Mouse (Mus musculus): ENCODE results near the gene Tax1bp1. TPM values are rescaled to one million over a fixed set of nuclear protein-coding genes. Genes with fewer than 3 reads are reported as not detected.
A peak's percentile ranks its signal among the peaks of the same experiment; 100 is the strongest.

The Tax1bp1 gene
- polyA plus RNA-seq, 1 experiment from 2014 or later: 175 TPM

GRCm38 (mm10) chr6:52777034-52777433, 63.5 kb downstream of the Tax1bp1 start:
- WGBS: 85% methylated on average over 8 of the region's 8 CpGs
- no peaks in the 10 kb centered on the region for H3K9me3 ChIP-seq

GRCm38 (mm10) chr6:52778523-52778922, 65.0 kb downstream of the Tax1bp1 start:
- no peak overlapping the region for H3K27ac ChIP-seq
- 86% methylated on average over 5 of the region's 5 CpGs for WGBS
- no peaks in the 10 kb centered on the region for H3K27me3 ChIP-seq
- no peaks in the 10 kb centered on the region for H3K36me3 ChIP-seq
- H3K4me1 ChIP-seq: peaks cover 13% of the 10 kb centered on the region; the same call in 1 of the 2 replicates
- H3K4me2 ChIP-seq: no peak overlapping the region
- no peak overlapping the region for H3K4me3 ChIP-seq
- no peak for ATAC-seq (ENCODE audit: insufficient number of reproducible peaks, insufficient read depth, low FRiP score, low TSS enrichment, low read depth)
- no peak overlapping the region for H3K9ac ChIP-seq
- H3K9me3 ChIP-seq: no peaks in the 10 kb centered on the region

More at GRCm38 (mm10) chr6:52777034-52777433, 63.5 kb downstream of the Tax1bp1 start:
- H3K36me3 ChIP-seq: no peaks in the 10 kb centered on the region
- peaks cover 13% of the 10 kb centered on the region; the same call in 1 of the 2 replicates for H3K4me1 ChIP-seq
- ATAC-seq (ENCODE audit: insufficient number of reproducible peaks, insufficient read depth, low FRiP score, low TSS enrichment, low read depth): no peak
- H3K27ac ChIP-seq: no peak overlapping the region
- no peak overlapping the region for H3K9ac ChIP-seq
- no peaks in the 10 kb centered on the region for H3K27me3 ChIP-seq
- no peak overlapping the region for H3K4me3 ChIP-seq
- no peak overlapping the region for H3K4me2 ChIP-seq

GRCm38 (mm10) chr6:52779546-52779945, 66.0 kb downstream of the Tax1bp1 start:
- Histone ChIP-seq H3K4me1 (peaks cover 13% of the 10 kb centered on the region; the same call in 1 of the 2 replicates), H3K4me2 (no peak overlapping the region), H3K9ac (no peak overlapping the region), H3K27me3 (no peaks in the 10 kb centered on the region), H3K36me3 (no peaks in the 10 kb centered on the region), H3K27ac (0 out of 2 replicates have a peak overlapping the region, but pooled peaks have one; percentile 3), H3K4me3 (no peak overlapping the region), H3K9me3 (no peaks in the 10 kb centered on the region)
- ATAC-seq (ENCODE audit: insufficient number of reproducible peaks, insufficient read depth, low FRiP score, low TSS enrichment, low read depth): no peak
- 55% methylated on average over 5 of the region's 5 CpGs for WGBS

GRCm38 (mm10) chr6:52790316-52790715, 76.8 kb downstream of the Tax1bp1 start:
- peaks cover 29% of the 10 kb centered on the region for H3K4me1 ChIP-seq
- WGBS: 83% methylated on average over 10 of the region's 10 CpGs
- H3K27me3 ChIP-seq: no peaks in the 10 kb centered on the region
- H3K36me3 ChIP-seq: no peaks in the 10 kb centered on the region
- no peak overlapping the region for H3K27ac ChIP-seq
- ATAC-seq (ENCODE audit: insufficient number of reproducible peaks, insufficient read depth, low FRiP score, low TSS enrichment, low read depth): no peak
- no peak overlapping the region for H3K4me3 ChIP-seq
- H3K4me2 ChIP-seq: no peak overlapping the region
- no peaks in the 10 kb centered on the region for H3K9me3 ChIP-seq
- H3K9ac ChIP-seq: no peak overlapping the region

DNA sequence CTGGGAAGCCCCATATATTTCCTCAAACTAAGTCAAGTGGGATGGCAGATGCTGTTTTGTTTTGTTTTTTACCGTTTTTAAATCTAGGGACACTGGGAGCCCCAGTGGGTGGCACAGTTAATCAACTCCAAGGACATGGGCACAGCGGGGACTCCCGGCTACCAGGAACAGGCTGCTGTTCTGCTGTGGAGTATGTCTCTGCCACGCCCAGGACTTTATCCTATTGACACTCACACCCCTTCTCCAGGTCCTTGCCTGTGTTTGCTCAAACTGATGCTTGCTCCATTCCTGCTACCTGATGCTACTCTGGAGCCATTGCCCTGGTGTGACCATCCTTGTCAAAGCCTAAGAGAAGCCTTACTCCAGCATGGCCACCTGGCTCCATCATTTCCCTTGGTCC, 77.3 kb downstream of the Tax1bp1 start:
- peaks cover 34% of the 10 kb centered on the region for H3K4me1 ChIP-seq
- H3K9ac ChIP-seq: no peak overlapping the region
- H3K4me2 ChIP-seq: no peak overlapping the region
- no peak for ATAC-seq (ENCODE audit: insufficient number of reproducible peaks, insufficient read depth, low FRiP score, low TSS enrichment, low read depth)
- no peak overlapping the region for H3K4me3 ChIP-seq
- no peaks in the 10 kb centered on the region for H3K36me3 ChIP-seq
- 79% methylated on average over 4 of the region's 4 CpGs for WGBS
- no peaks in the 10 kb centered on the region for H3K27me3 ChIP-seq
- H3K27ac ChIP-seq: no peak overlapping the region
- H3K9me3 ChIP-seq: no peaks in the 10 kb centered on the region

- WGBS: 84% methylated on average over 3 of the region's 3 CpGs
- Histone ChIP-seq H3K36me3 (no peaks in the 10 kb centered on the region), H3K9me3 (no peaks in the 10 kb centered on the region), H3K4me1 (peaks cover 45% of the 10 kb centered on the region), H3K9ac (no peak overlapping the region), H3K4me3 (no peak overlapping the region), H3K27me3 (no peaks in the 10 kb centered on the region), H3K4me2 (no peak overlapping the region), H3K27ac (no peak overlapping the region)
- no peak for ATAC-seq (ENCODE audit: insufficient number of reproducible peaks, insufficient read depth, low FRiP score, low TSS enrichment, low read depth)
Measured at GRCm38 (mm10) chr6:52792455-52792854, 78.9 kb downstream of the Tax1bp1 start.

- no peak overlapping the region for H3K4me3 ChIP-seq
- WGBS: 31% methylated on average over 16 of the region's 16 CpGs
- no peaks in the 10 kb centered on the region for H3K36me3 ChIP-seq
- peaks cover 47% of the 10 kb centered on the region for H3K4me1 ChIP-seq
- peak overlapping the region; percentile 87 for H3K27ac ChIP-seq
- peaks cover 4% of the 10 kb centered on the region; the same call in 1 of the 2 replicates for H3K9me3 ChIP-seq
- H3K9ac ChIP-seq: no peak overlapping the region
- H3K27me3 ChIP-seq: no peaks in the 10 kb centered on the region
- no peak; the same call in 1 of the 2 replicates for ATAC-seq (ENCODE audit: insufficient number of reproducible peaks, insufficient read depth, low FRiP score, low TSS enrichment, low read depth)
- peak overlapping the region; percentile 14 for H3K4me2 ChIP-seq
Measured at GRCm38 (mm10) chr6:52795029-52795841, 81.7 kb downstream of the Tax1bp1 start.

- no peak for ATAC-seq (ENCODE audit: insufficient number of reproducible peaks, insufficient read depth, low FRiP score, low TSS enrichment, low read depth)
- Histone ChIP-seq H3K9ac (no peak overlapping the region), H3K27ac (peak overlapping the region; percentile 87), H3K4me2 (peak overlapping the region; percentile 14), H3K27me3 (no peaks in the 10 kb centered on the region), H3K36me3 (no peaks in the 10 kb centered on the region), H3K9me3 (peaks cover 4% of the 10 kb centered on the region; the same call in 1 of the 2 replicates), H3K4me1 (peaks cover 48% of the 10 kb centered on the region), H3K4me3 (no peak overlapping the region)
- WGBS: 62% methylated on average over 9 of the region's 9 CpGs
Measured at GRCm38 (mm10) chr6:52796035-52796598, 82.6 kb downstream of the Tax1bp1 start.

GRCm38 (mm10) chr6:52796691-52797090, 83.2 kb downstream of the Tax1bp1 start:
- Histone ChIP-seq H3K4me2 (no peak overlapping the region), H3K9ac (no peak overlapping the region), H3K9me3 (peaks cover 4% of the 10 kb centered on the region; the same call in 1 of the 2 replicates), H3K27me3 (no peaks in the 10 kb centered on the region), H3K4me1 (peaks cover 54% of the 10 kb centered on the region), H3K27ac (peak overlapping the region; percentile 87), H3K4me3 (no peak overlapping the region), H3K36me3 (no peaks in the 10 kb centered on the region)
- 75% methylated on average over 1 of the region's 1 CpGs for WGBS
- no peak for ATAC-seq (ENCODE audit: insufficient number of reproducible peaks, insufficient read depth, low FRiP score, low TSS enrichment, low read depth)

GRCm38 (mm10) chr6:52797252-52797800, 83.8 kb downstream of the Tax1bp1 start:
- Histone ChIP-seq H3K4me2 (no peak overlapping the region), H3K9ac (no peak overlapping the region), H3K9me3 (peaks cover 4% of the 10 kb centered on the region; the same call in 1 of the 2 replicates), H3K4me3 (no peak overlapping the region), H3K4me1 (peaks cover 60% of the 10 kb centered on the region), H3K27me3 (no peaks in the 10 kb centered on the region), H3K27ac (peak overlapping the region; percentile 87), H3K36me3 (no peaks in the 10 kb centered on the region)
- WGBS: 50% methylated on average over 6 of the region's 6 CpGs
- ATAC-seq (ENCODE audit: insufficient number of reproducible peaks, insufficient read depth, low FRiP score, low TSS enrichment, low read depth): no peak

DNA sequence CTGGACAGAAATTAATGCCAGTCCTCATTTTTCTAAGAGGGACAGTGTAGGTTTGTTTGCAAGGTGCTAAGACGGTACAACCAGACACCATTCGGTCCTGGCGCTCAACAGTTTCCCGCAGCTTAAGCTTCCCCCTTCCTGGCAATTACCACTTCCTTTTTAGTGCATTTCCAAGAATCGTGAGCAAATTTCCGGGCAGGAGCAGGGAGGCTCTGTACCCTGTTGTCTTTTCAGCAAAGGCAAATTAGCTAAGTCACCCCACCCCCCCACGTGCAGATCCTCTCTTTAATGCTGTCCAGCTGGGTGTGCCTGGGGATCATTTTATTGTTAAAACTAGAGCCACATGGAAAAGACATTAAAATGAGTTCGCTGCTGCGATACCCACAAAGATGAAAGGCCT, 88.7 kb downstream of the Tax1bp1 start:
- H3K4me3 ChIP-seq: no peak overlapping the region
- H3K27ac ChIP-seq: peak overlapping the region; percentile 30; the same call in 1 of the 2 replicates
- ATAC-seq (ENCODE audit: insufficient number of reproducible peaks, insufficient read depth, low FRiP score, low TSS enrichment, low read depth): no peak
- H3K9me3 ChIP-seq: peaks cover 4% of the 10 kb centered on the region; the same call in 1 of the 2 replicates
- no peaks in the 10 kb centered on the region for H3K36me3 ChIP-seq
- peak overlapping the region; percentile 14; the same call in 1 of the 2 replicates for H3K4me2 ChIP-seq
- WGBS: 17% methylated on average over 9 of the region's 9 CpGs
- H3K27me3 ChIP-seq: no peaks in the 10 kb centered on the region
- H3K4me1 ChIP-seq: peaks cover 35% of the 10 kb centered on the region
- no peak overlapping the region for H3K9ac ChIP-seq

Data from embryonic facial prominence, embryonic 13.5 days (tissue).